In genomic region chr6:142154081-142154480, GRCm38 (mm10) we compare ENCODE assay signal across 16 mouse cellular contexts. TPM values are rescaled to one million over a fixed set of nuclear protein-coding genes. Genes with fewer than 3 reads are reported as not detected.
A peak's percentile ranks its signal among the peaks of the same experiment; 100 is the strongest.
DNase-seq lines count a peak whose midpoint lies in the region; TF ChIP-seq lines count a peak whose summit lies in the region.
"Not testable (repeated sequence)": the region's sequence is repeated elsewhere in the genome, so short reads cannot be mapped to it uniquely, and the experiment has no call there.
"Had no signal": no experiment of that assay in that cellular context is flagged by ENCODE, and none has a peak within 500 bp of the region (broad histone marks: within the 10 kb centered on the region; RNA-seq: fewer than 3 reads in every experiment).

No protein-coding gene starts in this region.

- H3K27me3 ChIP-seq in thymus, adult 2 months (ENCODE audit: control insufficient read depth, insufficient read depth, low read length) = not testable (repeated sequence)

- peak; percentile 8 for DNase-seq in cerebellum, adult 11 months
- peak; percentile 29 to 30 for DNase-seq in frontal cortex, postnatal 14 days (ENCODE audit: low spot score in 2 of 2)
- peak; percentile 37 to 51 for DNase-seq in heart, adult 9 months (ENCODE audit: low spot score in 2 of 2)
- peak; percentile 7 to 28 for DNase-seq in layer of hippocampus, adult 18-20 months (ENCODE audit: low spot score in 2 of 2)
- peak; percentile 23 to 38 for DNase-seq in left cerebral cortex, adult 8-10 months (ENCODE audit: low spot score in 2 of 2)
- peak; percentile 0 for DNase-seq in lung, postnatal 36 days
- peak; percentile 2 for DNase-seq in thymus, adult 2 months

- H3K4me3 ChIP-seq in thymus, adult 2 months (ENCODE audit: control insufficient read depth, insufficient read depth, low read length) = not testable (repeated sequence)

- H3K4me1 ChIP-seq in thymus, adult 2 months (replicated peaks; ENCODE audit: control insufficient read depth, insufficient read depth, low read length) = not testable (repeated sequence)

- not testable (repeated sequence) for H3K36me3 ChIP-seq in thymus, adult 2 months (ENCODE audit: control insufficient read depth, insufficient read depth, low read length)

- not testable (repeated sequence) for TF ChIP-seq POLR2A in thymus, adult 2 months (IDR thresholded peaks at IDR 0.05; ENCODE audit: control insufficient read depth, extremely low read depth, insufficient read depth, low read length, poor library complexity)

- not testable (repeated sequence) for TF ChIP-seq CTCF in thymus, adult 2 months (IDR thresholded peaks at IDR 0.05; ENCODE audit: borderline replicate concordance, control insufficient read depth, extremely low read depth, insufficient read depth, low read length, poor library complexity)

- WGBS in thymus, adult 2 months = 100% methylated on average over 6 of the region's 10 CpGs

- H3K27ac ChIP-seq in thymus, adult 2 months (ENCODE audit: control insufficient read depth, insufficient read depth, low read length) = not testable (repeated sequence)

RNA-seq across cellular contexts. Expression of gene Slco1a6, which starts 54.2 kb away (rescaled TPM):
- total RNA-seq in layer of hippocampus, adult 18-20 months (2021) = not detected
- under 1 TPM in 1 of 4 experiments, not detected in 3; 1.00 TPM for total RNA-seq in left cerebral cortex, adult 8-10 months (2022)
- polyA plus RNA-seq in thymus, adult 2 months (2012; rRNA removed) = not detected in 2 replicates
- total RNA-seq: adrenal gland, postnatal 14 days; forebrain, postnatal 0 days; liver, adult 2 months; megakaryocyte, adult 5-6 weeks; MEL had no signal
- polyA plus RNA-seq: forebrain, postnatal 0 days; heart, embryonic 14.5 days; intestine, embryonic 14.5 days; liver, adult 2 months; lung, embryonic 14.5 days; stomach, embryonic 14.5 days had no signal
